Mouse (Mus musculus): Measurements from ENCODE around the gene Klf12. TPM values are rescaled to one million over a fixed set of nuclear protein-coding genes. Genes with fewer than 3 reads are reported as not detected.

Klf12 gene
- total RNA-seq (2021): 10 to 100 TPM; 40.2 to 41.2 TPM

DNA sequence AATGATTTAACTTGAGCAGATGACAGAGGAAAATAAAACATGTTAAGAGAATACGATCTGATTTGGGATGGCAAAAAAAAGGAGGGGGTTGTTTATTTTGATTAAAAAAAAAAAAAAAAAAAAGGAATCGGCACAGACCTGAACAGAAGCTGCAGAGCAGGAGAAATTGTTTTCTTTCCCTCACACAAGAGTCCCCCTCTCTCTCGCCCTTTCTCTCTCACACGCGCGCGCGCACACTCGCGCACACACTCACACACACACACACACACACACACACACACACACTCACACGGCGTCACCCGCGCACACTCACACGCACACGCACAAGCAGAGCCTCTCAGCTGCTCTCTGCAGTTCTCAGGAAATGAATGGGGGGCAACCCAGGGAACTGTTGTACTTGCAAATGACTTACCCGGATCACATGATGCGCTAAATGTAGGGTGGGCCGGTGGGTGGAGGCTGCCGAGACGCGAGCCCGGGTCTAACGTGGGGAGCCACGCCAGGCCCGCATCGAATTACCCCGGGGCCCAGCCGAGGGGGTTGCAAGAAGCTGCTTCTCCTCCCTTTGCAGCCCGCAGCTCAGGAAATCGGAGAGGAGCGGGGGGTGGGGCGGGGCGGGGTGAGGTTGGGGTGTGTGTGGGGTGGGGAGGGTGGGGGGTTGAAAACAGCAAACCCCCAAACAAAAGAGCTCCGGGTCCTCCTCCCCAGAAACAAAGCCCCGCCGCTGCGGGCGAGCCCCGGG is at the start of gene Klf12:
TSS of gene Klf12 (minus strand) at position 561 of the 742 bp plus-strand sequence.
- DNase-seq (ENCODE audit: extremely low spot score in 1 of 2, low spot score in 2 of 2): peak; percentile 81 to 92
- intact Hi-C loops (cut with DNase I): loop anchor here (5.0 to 10.0 kb wide), 6 partner anchors 72 to 1091 kb away; no protein-coding TSS in a partner anchor

DNA sequence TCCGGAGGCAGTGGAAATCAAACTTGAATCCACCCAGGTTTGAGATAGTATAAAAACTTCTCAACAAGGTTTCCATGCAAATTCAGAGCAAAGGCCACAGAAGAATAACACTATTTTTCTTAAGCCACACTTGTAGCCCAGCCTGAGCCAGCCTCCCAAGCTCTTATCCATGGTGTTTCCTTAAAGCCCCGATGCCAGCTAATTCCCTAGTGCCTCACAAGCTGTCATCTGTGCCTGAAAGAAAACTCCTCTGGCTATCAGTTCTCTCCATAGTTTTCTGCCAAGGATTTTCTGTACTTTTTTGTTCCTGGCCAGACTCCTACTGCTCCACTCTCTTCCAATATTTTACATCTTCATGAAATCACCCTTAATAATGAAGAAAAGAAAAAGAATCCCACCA is 48.9 kb upstream of the Klf12 start:
- no peak for DNase-seq (ENCODE audit: extremely low spot score in 1 of 2, low spot score in 2 of 2)

DNA sequence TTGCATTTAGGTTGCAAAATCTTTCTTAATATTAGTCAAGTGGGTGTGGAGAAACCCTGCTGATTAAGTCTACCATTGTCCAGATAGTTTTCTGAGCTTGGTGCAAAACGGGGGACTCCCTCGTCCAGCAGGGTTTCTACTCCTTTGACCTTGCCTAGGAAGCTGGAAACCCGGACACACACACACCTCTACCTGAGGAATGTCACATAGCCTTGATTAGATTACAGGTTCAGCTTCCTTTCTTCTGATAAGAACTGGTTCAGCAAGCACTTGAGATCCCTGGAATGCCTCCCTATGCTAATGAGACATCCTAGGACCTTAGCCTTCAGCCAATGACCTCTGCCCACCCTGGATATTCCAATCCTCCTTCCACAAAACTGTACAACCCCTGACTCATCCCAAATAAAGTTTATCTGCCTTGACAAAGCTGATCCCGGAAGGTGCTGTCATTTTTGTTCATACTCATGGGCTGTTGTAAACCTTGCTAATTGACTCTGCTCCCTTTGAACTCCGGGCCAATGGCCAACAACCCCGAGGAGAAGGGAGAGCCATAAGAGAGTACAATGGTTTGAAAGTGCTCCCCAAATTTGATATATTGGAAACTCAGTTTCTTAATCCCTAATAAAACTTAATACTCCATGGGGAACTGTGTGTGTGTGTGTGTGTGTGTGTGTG is 44.3 kb upstream of the Klf12 start:
- intact Hi-C loops (cut with DNase I): no loop called here
- DNase-seq (ENCODE audit: extremely low spot score in 1 of 2, low spot score in 2 of 2): no peak

More for the DNA sequence above, 48.9 kb upstream of the Klf12 start:
- intact Hi-C loops (cut with DNase I): no loop called here

GRCm38 (mm10) chr14:100324303-100324702 is 39.8 kb upstream of the Klf12 start:
- DNase-seq (ENCODE audit: extremely low spot score in 1 of 2, low spot score in 2 of 2): no peak
- intact Hi-C loops (cut with DNase I): no loop called here

DNA sequence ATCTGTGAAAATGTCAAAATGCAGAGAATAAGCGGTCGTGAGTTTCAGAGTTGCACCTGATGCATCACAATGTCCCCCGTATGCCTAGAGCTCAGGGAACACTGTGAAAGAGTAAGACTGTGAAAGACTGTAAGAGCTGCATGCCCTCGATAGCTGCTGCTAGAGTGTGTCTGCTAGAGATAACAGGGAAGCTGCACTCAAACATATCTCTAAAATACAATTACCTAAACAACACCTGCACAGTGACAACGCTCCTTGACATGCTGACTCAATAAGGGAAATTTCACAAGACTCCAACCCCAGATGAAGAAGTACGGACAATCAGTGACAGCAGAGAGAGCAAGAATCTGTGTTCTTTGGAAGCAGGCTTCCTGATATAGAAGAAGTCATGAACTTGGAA is 37.5 kb upstream of the Klf12 start:
- no peak for DNase-seq (ENCODE audit: extremely low spot score in 1 of 2, low spot score in 2 of 2)
- intact Hi-C loops (cut with DNase I): no loop called here

DNA sequence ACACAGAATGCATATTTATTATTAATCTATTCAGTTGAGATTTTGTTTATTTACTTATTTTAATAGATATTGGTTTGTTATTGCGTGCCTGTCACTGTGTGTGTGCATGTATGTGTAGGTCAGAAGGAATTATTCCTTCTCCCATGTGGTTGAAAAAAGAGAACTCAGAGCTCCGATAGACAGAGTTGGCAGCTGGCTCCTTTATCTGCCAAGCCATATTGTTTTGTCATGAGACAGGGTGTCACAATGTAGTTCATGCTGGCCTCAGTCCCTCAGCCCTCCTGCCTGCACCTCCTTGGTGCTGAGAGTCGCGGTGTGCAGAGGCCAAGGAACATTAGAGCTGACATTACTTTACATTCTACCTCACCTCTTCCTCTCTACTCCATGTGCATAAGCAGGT is 32.3 kb upstream of the Klf12 start:
- intact Hi-C loops (cut with DNase I): no loop called here
- no peak for DNase-seq (ENCODE audit: extremely low spot score in 1 of 2, low spot score in 2 of 2)

GRCm38 (mm10) chr14:100314099-100314498 is 29.6 kb upstream of the Klf12 start:
- DNase-seq (ENCODE audit: extremely low spot score in 1 of 2, low spot score in 2 of 2): no peak
- intact Hi-C loops (cut with DNase I): no loop called here

- DNase-seq (ENCODE audit: extremely low spot score in 1 of 2, low spot score in 2 of 2): no peak
- intact Hi-C loops (cut with DNase I): no loop called here
Measured at GRCm38 (mm10) chr14:100300905-100301304, 16.4 kb upstream of the Klf12 start.

DNA sequence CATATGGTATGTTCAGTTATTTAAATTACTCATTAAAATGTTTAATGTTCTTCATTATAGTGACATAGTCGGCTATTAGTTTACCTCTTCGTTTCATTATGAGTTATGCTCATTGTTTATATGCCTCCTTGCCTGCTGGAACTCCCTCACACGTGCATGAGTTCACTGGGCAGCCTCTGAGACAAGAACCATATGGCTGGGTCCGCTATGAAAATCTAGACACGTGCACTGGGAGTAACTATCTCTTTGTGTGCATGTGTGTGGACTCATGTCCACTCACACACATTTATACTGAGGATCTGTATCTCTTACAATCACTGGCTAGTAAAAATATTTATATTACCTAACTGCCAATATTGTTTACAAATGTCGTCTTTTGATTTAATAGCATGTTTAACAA is 14.4 kb upstream of the Klf12 start:
- intact Hi-C loops (cut with DNase I): no loop called here

GRCm38 (mm10) chr14:100286586-100287241 is 2.2 kb upstream of the Klf12 start:
- intact Hi-C loops (cut with DNase I): loop anchor here (10.0 kb wide), 3 partner anchors 198 to 1088 kb away; no protein-coding TSS in a partner anchor
- DNase-seq (ENCODE audit: extremely low spot score in 1 of 2, low spot score in 2 of 2): peak in 1 of 2 experiments; percentile 8

More for the DNA sequence above, 14.4 kb upstream of the Klf12 start:
- no peak for DNase-seq (ENCODE audit: extremely low spot score in 1 of 2, low spot score in 2 of 2)

- DNase-seq (ENCODE audit: extremely low spot score in 1 of 2, low spot score in 2 of 2): peak; percentile 57 to 92
- intact Hi-C loops (cut with DNase I): loop anchor here (10.0 kb wide), 3 partner anchors 199 to 1089 kb away; no protein-coding TSS in a partner anchor
Measured at GRCm38 (mm10) chr14:100285656-100286585, 1.4 kb upstream of the Klf12 start.

- intact Hi-C loops (cut with DNase I): loop anchor here (5.0 to 10.0 kb wide), 6 partner anchors 73 to 1090 kb away; no protein-coding TSS in a partner anchor
- peak; percentile 56 to 83 for DNase-seq (ENCODE audit: extremely low spot score in 1 of 2, low spot score in 2 of 2)
Measured at GRCm38 (mm10) chr14:100284861-100285655, 579 bp upstream of the Klf12 start.

DNA sequence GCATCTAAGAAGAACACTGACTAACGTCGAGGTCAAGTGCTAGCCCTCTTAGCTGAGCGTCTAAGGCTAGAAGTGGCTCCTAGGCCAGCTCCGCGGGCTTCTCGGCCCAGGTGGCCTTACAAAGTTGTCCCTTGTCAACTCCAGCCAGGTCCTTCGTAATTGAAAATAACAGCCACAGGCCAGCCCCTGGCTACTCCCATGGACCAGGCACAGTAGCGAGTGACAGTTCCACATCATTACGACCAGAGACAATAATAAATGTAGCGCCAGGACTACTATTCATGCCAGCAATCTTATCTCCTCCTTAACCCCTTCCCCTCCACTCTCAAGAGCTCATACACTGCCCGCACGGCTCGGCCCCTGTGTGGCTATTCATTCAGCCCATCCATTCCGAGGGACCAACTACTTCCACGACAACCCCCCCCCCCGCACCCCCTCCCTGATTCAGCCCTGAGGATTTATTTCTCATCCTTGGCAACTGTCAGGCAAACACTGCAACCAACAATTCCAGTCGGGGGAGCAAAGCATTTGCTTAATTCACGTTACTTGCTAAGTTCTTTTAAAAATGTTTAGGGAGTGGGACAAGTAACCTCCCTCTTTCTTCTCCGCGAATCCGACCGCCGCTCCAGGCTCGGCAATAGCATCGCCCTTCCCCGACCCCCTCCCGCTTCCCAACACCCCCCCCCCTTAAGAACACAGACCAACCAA is 914 bp downstream of the Klf12 start:
- intact Hi-C loops (cut with DNase I): loop anchor here (5.0 to 10.0 kb wide), 6 partner anchors 71 to 1091 kb away; no protein-coding TSS in a partner anchor
- DNase-seq (ENCODE audit: extremely low spot score in 1 of 2, low spot score in 2 of 2): peak; percentile 11 to 71

DNA sequence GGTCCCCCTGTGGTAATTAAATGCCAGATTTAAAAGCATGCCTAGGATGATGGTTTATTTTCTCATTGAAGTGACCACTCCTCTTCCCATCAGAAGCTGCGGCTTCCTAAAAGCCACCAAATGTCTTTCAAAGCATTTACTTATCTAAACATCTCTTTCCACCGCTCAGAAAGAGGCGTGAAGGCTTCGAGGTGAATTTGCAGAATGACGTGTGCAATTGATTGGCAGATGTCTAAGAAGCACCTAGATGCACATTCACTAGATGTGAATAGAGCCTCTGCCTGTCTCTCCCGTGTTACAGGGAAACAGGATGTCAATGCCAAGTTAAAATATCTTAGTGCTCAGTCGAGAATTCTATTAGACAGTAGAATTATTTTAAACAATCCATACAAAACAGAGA is 1.8 kb downstream of the Klf12 start:
- intact Hi-C loops (cut with DNase I): loop anchor here (5.0 to 10.0 kb wide), 6 partner anchors 70 to 1092 kb away; no protein-coding TSS in a partner anchor
- no peak for DNase-seq (ENCODE audit: extremely low spot score in 1 of 2, low spot score in 2 of 2)

GRCm38 (mm10) chr14:100281734-100282133 is 2.7 kb downstream of the Klf12 start:
- intact Hi-C loops (cut with DNase I): loop anchor here (5.0 to 10.0 kb wide), 6 partner anchors 69 to 1093 kb away; no protein-coding TSS in a partner anchor
- DNase-seq (ENCODE audit: extremely low spot score in 1 of 2, low spot score in 2 of 2): no peak

DNA sequence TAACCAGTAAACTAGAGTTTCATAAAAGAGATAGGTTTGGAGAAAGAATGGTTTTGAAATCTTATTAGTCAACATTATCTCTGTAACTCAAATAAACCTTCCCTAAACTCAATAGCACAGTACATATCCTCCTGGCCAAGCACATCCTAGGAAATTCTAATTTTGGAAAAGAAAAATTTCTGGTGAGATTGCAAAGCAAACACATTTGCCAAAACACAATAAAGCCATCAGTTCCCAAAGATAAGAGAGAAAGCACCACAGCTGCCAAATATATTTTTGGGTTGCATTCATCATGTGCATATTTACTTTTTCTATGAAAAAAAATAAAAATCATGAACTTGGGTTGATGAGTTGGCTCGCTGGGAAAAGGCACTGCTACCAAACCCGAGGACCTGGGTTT is 10.3 kb downstream of the Klf12 start:
- no peak for DNase-seq (ENCODE audit: extremely low spot score in 1 of 2, low spot score in 2 of 2)

DNA sequence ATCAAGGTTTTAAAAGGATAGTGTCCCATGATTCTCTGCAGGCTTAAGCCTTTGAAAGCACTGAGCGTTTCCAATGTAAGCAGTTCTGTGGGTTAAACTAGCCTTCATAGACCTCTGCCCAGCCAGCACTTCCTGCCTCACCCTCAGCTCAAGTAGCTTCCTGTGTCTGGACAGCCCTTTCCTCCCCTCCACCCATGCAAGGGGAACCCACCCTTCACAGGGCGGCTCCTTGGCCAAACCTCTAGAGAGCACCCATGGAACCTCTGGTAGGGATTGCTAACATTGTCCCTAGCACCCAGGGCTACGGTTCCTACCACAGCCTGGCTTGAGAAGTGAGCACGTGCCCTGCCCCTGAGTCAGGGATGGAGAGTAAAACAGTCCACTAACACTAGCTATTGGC is 23.9 kb downstream of the Klf12 start:
- DNase-seq (ENCODE audit: extremely low spot score in 1 of 2, low spot score in 2 of 2): peak in 1 of 2 experiments; percentile 59
- intact Hi-C loops (cut with DNase I): no loop called here

More for the DNA sequence above, 10.3 kb downstream of the Klf12 start:
- intact Hi-C loops (cut with DNase I): no loop called here
